Mouse (Mus musculus): Measurements from ENCODE around the gene Ndn.
A peak's percentile ranks its signal among the peaks of the same experiment; 100 is the strongest.

Ndn gene

GRCm38 (mm10) chr7:62346269-62346668 is at the start of gene Ndn:
Ndn (plus strand) TSS chr7:62346569.
- DNase-seq (ENCODE audit: low spot score in 2 of 2), result no peak

- no peak for DNase-seq (ENCODE audit: low spot score in 2 of 2)
Observed at GRCm38 (mm10) chr7:62302451-62302850, 43.9 kb upstream of the Ndn start.

GRCm38 (mm10) chr7:62306896-62307614 is 39.3 kb upstream of the Ndn start:
- peak in 1 of 2 experiments; percentile 4 for DNase-seq (ENCODE audit: low spot score in 2 of 2)

DNA sequence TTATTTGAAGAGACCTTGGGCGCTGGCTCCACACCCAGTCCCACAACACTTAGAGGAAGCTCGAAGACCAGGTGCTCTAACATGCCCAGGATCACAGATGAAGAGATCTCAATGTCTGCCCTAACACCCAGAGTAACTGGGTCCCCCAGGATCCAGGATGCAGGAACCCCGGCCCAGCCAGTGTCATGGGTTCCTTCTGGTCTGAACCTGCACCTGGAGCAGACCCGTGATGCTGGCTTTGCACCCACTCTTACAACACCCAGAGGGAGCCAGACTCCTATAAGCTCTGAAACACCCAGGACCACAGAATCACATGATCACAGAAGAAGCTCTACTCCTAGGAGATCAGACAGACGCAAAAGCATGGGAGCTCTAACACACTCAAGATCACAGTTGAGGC is 29.6 kb upstream of the Ndn start:
- DNase-seq (ENCODE audit: low spot score in 2 of 2), result no peak

DNA sequence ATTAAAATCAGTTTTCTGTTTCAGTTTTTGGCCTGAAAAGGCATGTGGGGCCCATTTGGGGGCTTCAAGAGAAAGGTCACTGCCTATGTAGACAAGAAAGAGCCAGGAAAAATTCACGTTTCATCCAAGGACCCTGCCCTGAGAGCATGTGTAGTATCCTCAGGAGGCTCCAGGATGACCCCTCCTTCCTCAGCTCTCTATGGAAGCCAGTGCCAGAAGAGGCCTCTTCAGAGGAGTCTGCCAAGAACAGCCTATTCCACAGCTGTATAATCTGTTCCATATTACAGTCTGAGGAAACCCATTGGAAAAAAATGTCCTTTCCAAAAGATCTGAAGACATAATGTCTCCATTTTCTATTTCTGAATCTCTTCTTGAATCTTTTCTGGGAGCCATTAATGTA is 958 bp upstream of the Ndn start:
- no peak for DNase-seq (ENCODE audit: low spot score in 2 of 2)

- DNase-seq (ENCODE audit: low spot score in 2 of 2), result peak; percentile 20 to 72
Observed at GRCm38 (mm10) chr7:62348106-62348803, 1.9 kb downstream of the Ndn start.

DNA sequence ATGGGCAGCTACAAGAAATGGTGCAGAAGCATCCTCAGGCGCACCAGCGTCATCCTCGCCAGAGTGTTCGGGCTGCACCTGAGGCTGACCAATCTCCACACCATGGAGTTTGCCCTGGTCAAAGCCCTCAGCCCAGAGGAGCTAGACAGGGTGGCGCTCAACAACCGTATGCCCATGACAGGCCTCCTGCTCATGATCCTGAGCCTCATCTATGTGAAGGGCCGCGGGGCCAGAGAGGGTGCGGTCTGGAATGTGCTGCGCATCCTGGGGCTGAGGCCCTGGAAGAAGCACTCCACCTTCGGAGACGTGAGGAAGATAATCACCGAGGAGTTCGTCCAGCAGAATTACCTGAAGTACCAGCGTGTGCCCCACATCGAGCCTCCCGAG is 2.4 kb downstream of the Ndn start:
- peak in 1 of 2 experiments; percentile 3 for DNase-seq (ENCODE audit: low spot score in 2 of 2)

- DNase-seq (ENCODE audit: low spot score in 2 of 2), result no peak
Observed at GRCm38 (mm10) chr7:62351266-62351665, 4.9 kb downstream of the Ndn start.

DNA sequence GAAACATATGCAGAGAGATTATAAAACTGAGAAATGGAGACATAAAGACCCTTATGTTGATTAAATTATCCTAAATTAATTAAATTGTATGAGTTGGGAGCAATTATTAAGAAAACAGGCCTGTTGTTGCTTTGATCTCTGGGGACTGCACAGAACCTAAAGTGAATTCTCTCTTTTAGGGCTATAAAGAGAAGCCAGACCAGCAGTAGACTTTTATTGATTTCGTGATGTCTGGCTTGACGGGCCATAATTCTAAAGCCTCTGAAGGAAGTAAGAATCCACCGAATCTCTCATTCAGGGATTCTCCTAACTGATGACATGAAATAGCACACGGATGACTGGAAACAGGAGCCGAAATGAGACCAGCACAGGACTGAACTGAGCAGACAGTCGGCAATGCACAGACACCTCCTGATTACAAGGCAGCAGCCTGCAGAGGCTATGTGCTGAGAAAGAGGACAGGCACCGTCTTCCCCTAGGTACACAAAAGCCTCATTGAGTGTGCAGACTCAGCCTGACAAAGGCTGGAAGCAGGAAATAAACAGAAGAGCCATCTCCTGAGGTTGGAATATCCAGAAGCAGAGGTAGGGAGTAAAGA is 18.8 kb downstream of the Ndn start:
- no peak for DNase-seq (ENCODE audit: low spot score in 2 of 2)

DNA sequence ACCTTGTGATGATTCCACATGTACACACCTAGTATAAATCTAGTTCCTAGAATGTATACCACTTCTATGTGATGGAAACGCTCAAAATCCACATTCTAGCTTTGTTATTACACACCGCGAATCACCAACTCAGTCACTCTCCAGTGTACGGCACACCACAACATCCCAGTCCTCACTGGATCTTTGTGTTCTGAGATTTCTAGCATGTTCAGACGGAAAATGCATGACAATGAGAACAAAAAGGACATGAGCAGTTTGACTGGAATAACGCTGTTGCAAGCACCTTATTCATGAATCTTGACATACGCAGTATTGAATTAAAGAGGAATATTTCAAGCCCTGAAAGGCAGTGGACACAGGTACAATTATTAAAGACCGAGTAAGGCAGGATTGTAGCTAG is 20.4 kb downstream of the Ndn start:
- no peak for DNase-seq (ENCODE audit: low spot score in 2 of 2)

DNA sequence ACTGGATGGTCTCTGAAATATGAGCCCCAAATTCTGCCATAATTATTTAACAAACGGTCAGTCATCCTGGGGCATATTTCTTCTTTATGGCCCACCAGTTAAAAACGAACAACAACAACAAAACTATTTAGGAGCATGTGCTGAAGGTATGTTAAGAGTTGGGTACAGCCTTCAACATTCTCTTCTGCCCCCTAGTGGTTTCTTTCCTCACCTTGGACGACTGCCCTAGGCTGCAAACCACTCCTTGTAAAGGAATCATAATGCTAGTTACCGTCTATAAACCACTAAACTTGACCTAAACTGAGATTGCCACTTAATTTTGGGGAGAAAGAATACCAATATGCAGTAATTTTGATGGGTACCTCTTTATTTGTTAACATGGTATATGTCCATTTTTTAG is 29.3 kb downstream of the Ndn start:
- DNase-seq (ENCODE audit: low spot score in 2 of 2), result no peak

GRCm38 (mm10) chr7:62376510-62377304 is 30.3 kb downstream of the Ndn start, which contains the start of gene Magel2:
Magel2 (plus strand) TSS chr7:62377010.
- DNase-seq (ENCODE audit: low spot score in 2 of 2), result no peak

GRCm38 (mm10) chr7:62377313-62377712 is 30.9 kb downstream of the Ndn start:
- no peak for DNase-seq (ENCODE audit: low spot score in 2 of 2)

- DNase-seq (ENCODE audit: low spot score in 2 of 2), result no peak
Observed at GRCm38 (mm10) chr7:62378529-62378928, 32.2 kb downstream of the Ndn start.

DNA sequence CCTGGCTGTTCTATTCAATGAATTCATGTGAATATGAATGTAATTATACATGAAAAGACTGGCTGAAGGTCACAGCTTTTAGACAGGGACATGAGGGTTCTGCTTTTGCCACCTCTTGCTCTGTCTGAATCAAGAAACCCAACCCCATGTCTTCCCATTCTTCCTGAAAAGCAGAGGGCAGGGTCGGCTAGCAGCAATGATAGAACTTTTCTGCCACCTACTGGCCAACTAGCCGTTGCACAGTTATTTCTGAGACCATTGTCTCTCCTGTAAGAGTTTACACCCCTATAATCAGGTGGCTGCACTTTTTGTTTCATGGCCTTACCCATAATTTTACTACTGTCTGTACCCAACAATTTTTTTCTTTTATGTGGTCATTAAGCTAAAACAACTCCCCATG is 36.0 kb downstream of the Ndn start:
- DNase-seq (ENCODE audit: low spot score in 2 of 2), result peak in 1 of 2 experiments; percentile 32

DNA sequence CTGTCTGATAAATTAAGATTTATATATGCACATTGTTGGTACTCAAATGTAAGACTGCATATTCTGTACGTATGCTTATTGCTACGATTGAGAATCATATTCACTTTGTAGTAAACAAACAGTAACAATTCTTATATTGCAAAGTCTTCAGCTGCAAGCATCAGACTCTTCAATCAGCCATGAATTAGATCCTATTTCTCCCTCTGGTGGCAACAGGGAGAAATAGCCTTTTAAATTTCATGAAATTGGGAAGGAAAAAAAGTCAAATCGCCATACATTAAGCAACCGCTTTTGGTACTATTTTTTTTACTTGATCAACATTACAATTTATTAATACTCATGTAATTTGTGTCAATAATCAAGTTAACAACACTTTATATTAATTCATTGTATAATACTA is 41.9 kb downstream of the Ndn start:
- no peak for DNase-seq (ENCODE audit: low spot score in 2 of 2)

GRCm38 (mm10) chr7:62392202-62392601 is 45.8 kb downstream of the Ndn start:
- DNase-seq (ENCODE audit: low spot score in 2 of 2), result no peak

Data from left cerebral cortex, adult 9 months (tissue).